Mouse (Mus musculus): Measurements from ENCODE around the gene Snrnp25.
A peak's percentile ranks its signal among the peaks of the same experiment; 100 is the strongest.

Snrnp25 gene

DNA sequence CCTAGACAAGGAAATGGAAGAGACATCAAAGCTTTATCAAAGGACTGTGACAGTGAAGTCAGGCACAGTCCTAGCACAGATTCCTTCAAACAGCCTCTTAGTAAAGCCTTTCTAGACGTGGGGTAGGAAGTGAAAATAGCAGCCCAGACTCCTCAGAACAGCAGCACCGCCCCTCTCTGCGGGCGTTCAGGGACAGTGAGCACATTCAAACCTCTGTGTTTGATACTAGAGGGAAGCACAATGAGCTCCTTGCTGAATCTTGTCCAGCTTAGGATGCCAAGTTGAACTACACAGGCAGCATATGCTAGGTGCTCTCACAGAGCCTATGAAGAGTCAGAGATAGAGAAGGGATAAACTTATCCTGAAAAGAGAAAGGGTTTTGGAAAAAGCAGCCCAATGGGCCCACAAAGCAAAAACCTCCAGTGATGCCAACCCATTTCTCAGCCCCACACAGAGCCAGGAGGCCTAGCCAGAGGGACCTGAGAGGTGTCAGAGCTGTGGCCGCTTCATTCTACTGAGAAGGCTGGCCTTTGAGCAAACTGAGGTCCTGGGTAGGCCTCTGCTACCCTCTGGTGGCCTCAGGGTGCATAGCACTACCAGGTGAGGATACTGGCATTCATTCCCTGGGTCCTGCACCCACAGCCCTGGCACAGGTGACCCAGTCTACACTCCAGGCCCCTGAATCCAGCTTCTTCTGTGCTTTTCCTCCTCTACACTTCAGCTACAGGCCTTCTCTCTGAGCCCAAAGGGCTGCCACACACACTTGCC lies 33.1 kb downstream of the Snrnp25 start:
- peaks cover 8% of the 10 kb centered on the region; the same call in 1 of the 2 replicates for H3K36me3 ChIP-seq (ENCODE audit: control insufficient read depth, insufficient read depth, low read length, poor library complexity, severe bottlenecking)
- no peaks in the 10 kb centered on the region for H3K27me3 ChIP-seq (ENCODE audit: control insufficient read depth, insufficient read depth, low read length, poor library complexity, severe bottlenecking)
- DNase-seq (ENCODE audit: low read depth, low spot score), result peak; percentile 88

GRCm38 (mm10) chr11:32241391-32241790 lies 36.2 kb downstream of the Snrnp25 start:
- Histone ChIP-seq H3K36me3 (ENCODE audit: control insufficient read depth, insufficient read depth, low read length, poor library complexity, severe bottlenecking) (0 out of 2 replicates have a peak, but pooled peaks cover 6% of the 10 kb centered on the region), H3K27me3 (ENCODE audit: control insufficient read depth, insufficient read depth, low read length, poor library complexity, severe bottlenecking) (no peaks in the 10 kb centered on the region)
- DNase-seq (ENCODE audit: low read depth, low spot score), result no peak

DNA sequence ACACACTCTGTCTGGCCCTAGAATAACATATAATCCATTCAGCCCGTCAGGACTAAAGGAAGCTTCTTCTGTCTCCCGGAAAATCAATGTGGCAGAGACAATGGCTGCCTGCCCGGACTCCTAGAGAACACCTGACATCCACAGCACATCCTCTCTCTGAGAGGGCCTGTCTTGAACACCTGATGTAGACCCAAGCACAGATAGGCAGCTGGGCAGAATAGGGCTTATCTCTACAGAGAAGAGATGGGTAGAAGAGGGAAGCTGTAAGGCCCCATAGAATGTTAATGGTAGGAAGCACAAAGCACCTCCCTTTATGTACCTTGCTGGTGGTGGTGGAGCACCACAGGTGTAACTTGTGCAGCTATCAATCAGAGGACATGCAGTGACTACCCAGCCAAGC lies 37.0 kb downstream of the Snrnp25 start:
- DNase-seq (ENCODE audit: low read depth, low spot score), result no peak
- Histone ChIP-seq H3K27me3 (ENCODE audit: control insufficient read depth, insufficient read depth, low read length, poor library complexity, severe bottlenecking) (no peaks in the 10 kb centered on the region), H3K36me3 (ENCODE audit: control insufficient read depth, insufficient read depth, low read length, poor library complexity, severe bottlenecking) (peaks cover 6% of the 10 kb centered on the region; the same call in 1 of the 2 replicates)

- no peak for DNase-seq (ENCODE audit: low read depth, low spot score)
- Histone ChIP-seq H3K36me3 (ENCODE audit: control insufficient read depth, insufficient read depth, low read length, poor library complexity, severe bottlenecking) (peaks cover 6% of the 10 kb centered on the region; the same call in 1 of the 2 replicates), H3K27me3 (ENCODE audit: control insufficient read depth, insufficient read depth, low read length, poor library complexity, severe bottlenecking) (no peaks in the 10 kb centered on the region)
These were observed 38.2 kb downstream of the Snrnp25 start for GRCm38 (mm10) chr11:32243205-32243955.

- H3K27me3 ChIP-seq (ENCODE audit: control insufficient read depth, insufficient read depth, low read length, poor library complexity, severe bottlenecking), result no peaks in the 10 kb centered on the region
- no peak for DNase-seq (ENCODE audit: low read depth, low spot score)
- H3K36me3 ChIP-seq (ENCODE audit: control insufficient read depth, insufficient read depth, low read length, poor library complexity, severe bottlenecking), result peaks cover 6% of the 10 kb centered on the region; the same call in 1 of the 2 replicates
These were observed 38.8 kb downstream of the Snrnp25 start for GRCm38 (mm10) chr11:32244064-32244463.

GRCm38 (mm10) chr11:32244617-32245016 lies 39.4 kb downstream of the Snrnp25 start:
- Histone ChIP-seq H3K27me3 (ENCODE audit: control insufficient read depth, insufficient read depth, low read length, poor library complexity, severe bottlenecking) (no peaks in the 10 kb centered on the region), H3K36me3 (ENCODE audit: control insufficient read depth, insufficient read depth, low read length, poor library complexity, severe bottlenecking) (peaks cover 6% of the 10 kb centered on the region; the same call in 1 of the 2 replicates)
- DNase-seq (ENCODE audit: low read depth, low spot score), result no peak

DNA sequence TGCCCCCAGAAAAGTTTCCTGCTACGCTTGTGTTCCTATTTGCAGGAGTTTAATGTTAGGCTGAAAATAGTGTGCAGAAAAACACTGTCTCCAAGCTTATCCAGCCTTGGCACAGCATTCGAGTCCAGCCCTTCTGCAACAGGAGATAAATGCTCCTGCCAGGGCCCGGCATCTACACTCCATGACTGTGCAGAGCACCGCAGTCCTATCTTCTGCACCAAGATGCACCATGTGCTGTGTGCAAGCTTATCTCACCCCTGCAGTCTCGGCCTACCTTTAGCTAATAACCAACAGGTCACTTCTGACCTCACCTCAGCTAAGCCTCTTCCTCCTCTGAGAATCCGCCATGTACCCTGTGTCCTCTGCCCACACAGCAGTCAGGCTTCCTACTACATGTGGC lies 40.4 kb downstream of the Snrnp25 start:
- no peaks in the 10 kb centered on the region for H3K27me3 ChIP-seq (ENCODE audit: control insufficient read depth, insufficient read depth, low read length, poor library complexity, severe bottlenecking)
- no peak for DNase-seq (ENCODE audit: low read depth, low spot score)
- peaks cover 6% of the 10 kb centered on the region; the same call in 1 of the 2 replicates for H3K36me3 ChIP-seq (ENCODE audit: control insufficient read depth, insufficient read depth, low read length, poor library complexity, severe bottlenecking)

DNA sequence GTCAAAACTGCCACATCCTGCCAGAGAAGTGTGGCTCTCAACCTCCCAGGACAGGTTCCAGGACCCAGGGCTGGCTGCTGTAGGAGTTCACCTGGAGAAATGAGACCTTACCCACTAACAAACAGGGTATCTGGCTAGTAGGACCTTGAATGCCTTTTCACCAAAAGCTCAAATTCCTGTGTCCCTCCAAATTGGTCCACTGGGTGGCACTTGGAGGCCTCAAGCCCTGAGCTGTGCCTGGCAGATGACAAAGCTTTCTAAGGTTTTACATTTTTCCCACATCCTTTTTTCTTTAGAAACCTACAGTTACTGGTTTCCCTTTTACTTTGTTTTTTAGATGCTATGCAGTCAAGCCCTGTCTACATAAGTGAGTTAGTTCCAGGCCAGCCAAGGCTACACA lies 41.9 kb downstream of the Snrnp25 start:
- no peak for DNase-seq (ENCODE audit: low read depth, low spot score)
- H3K36me3 ChIP-seq (ENCODE audit: control insufficient read depth, insufficient read depth, low read length, poor library complexity, severe bottlenecking), result peaks cover 4% of the 10 kb centered on the region; the same call in 1 of the 2 replicates

GRCm38 (mm10) chr11:32248350-32248749 lies 43.1 kb downstream of the Snrnp25 start:
- DNase-seq (ENCODE audit: low read depth, low spot score), result no peak
- H3K27me3 ChIP-seq (ENCODE audit: control insufficient read depth, insufficient read depth, low read length, poor library complexity, severe bottlenecking), result no peaks in the 10 kb centered on the region
- H3K36me3 ChIP-seq (ENCODE audit: control insufficient read depth, insufficient read depth, low read length, poor library complexity, severe bottlenecking), result peaks cover 4% of the 10 kb centered on the region

More for the DNA sequence above, 41.9 kb downstream of the Snrnp25 start:
- no peaks in the 10 kb centered on the region for H3K27me3 ChIP-seq (ENCODE audit: control insufficient read depth, insufficient read depth, low read length, poor library complexity, severe bottlenecking)

- no peak for DNase-seq (ENCODE audit: low read depth, low spot score)
- H3K36me3 ChIP-seq (ENCODE audit: control insufficient read depth, insufficient read depth, low read length, poor library complexity, severe bottlenecking), result no peaks in the 10 kb centered on the region; the same call in none of the 2 replicates
- H3K27me3 ChIP-seq (ENCODE audit: control insufficient read depth, insufficient read depth, low read length, poor library complexity, severe bottlenecking), result no peaks in the 10 kb centered on the region
These were observed 45.9 kb downstream of the Snrnp25 start for GRCm38 (mm10) chr11:32250880-32251763.

DNA sequence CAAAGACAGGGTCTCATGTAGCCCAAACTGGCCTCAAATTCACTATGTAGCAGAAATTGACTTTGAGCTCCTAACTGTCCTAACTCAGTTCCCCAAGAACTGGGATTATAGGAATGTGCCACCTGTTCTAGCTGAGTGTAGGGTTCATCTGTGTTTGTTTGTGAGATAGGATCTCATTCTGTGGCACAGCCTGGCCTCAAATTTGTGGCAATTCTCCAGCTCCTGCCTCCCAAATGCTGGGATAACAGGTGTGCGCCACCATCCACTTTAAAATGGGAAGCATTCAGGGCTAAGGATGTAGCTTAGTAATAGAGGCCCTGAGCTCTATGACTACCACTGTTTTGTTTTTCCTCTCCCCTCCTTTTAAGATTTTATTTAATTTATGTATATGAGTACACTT lies 47.9 kb downstream of the Snrnp25 start:
- DNase-seq (ENCODE audit: low read depth, low spot score), result no peak
- H3K36me3 ChIP-seq (ENCODE audit: control insufficient read depth, insufficient read depth, low read length, poor library complexity, severe bottlenecking), result no peaks in the 10 kb centered on the region; the same call in none of the 2 replicates
- H3K27me3 ChIP-seq (ENCODE audit: control insufficient read depth, insufficient read depth, low read length, poor library complexity, severe bottlenecking), result no peaks in the 10 kb centered on the region

DNA sequence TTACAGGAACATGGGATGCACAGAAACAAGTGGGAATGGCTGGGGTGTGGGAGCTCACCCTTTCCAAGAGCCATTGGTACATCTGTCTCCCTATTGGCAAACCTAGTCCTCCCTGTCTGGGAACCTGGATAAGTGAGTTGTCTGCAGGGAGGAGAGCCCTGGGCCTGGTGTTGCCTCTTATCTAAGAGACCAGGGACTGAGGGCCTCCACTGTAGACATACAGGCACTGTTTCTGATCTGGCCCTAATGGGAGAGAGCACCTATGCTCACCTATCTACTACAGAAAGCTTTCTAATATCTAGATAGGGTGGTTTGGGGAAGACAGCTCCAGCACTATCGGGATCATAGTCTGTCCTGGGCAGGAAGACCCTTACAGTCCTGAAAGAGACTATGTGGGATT lies 50.9 kb downstream of the Snrnp25 start:
- peaks cover 4% of the 10 kb centered on the region for H3K36me3 ChIP-seq (ENCODE audit: control insufficient read depth, insufficient read depth, low read length, poor library complexity, severe bottlenecking)
- no peaks in the 10 kb centered on the region for H3K27me3 ChIP-seq (ENCODE audit: control insufficient read depth, insufficient read depth, low read length, poor library complexity, severe bottlenecking)
- no peak for DNase-seq (ENCODE audit: low read depth, low spot score)

DNA sequence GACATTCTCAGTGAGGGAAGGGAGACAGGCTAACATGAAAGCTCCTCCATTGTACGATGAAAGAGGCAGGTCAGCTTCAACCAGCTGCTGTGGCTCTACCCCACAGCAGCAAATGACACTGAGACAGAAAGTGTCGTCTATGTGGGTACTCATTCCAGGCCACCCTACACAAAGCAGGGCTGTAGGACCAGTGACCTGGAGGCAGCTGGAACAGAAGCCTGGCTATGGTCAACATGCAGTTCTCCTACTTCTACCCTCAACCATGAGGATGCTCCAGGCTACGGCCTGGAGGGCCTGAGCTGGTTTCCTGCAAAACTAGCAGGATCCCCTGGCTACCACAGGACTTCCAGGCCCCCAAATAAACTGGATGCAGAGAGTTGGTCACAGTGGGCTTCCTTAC lies 51.4 kb downstream of the Snrnp25 start:
- DNase-seq (ENCODE audit: low read depth, low spot score), result no peak
- peaks cover 4% of the 10 kb centered on the region for H3K36me3 ChIP-seq (ENCODE audit: control insufficient read depth, insufficient read depth, low read length, poor library complexity, severe bottlenecking)
- no peaks in the 10 kb centered on the region for H3K27me3 ChIP-seq (ENCODE audit: control insufficient read depth, insufficient read depth, low read length, poor library complexity, severe bottlenecking)
